Mouse (Mus musculus): Measurements from ENCODE around the gene Crip2. TPM values are rescaled to one million over a fixed set of nuclear protein-coding genes. Genes with fewer than 3 reads are reported as not detected.

The Crip2 gene
- polyA plus RNA-seq, 1 experiment from 2014 or later, result 78.8 TPM

- Histone ChIP-seq H3K4me1 (no peaks in the 10 kb centered on the region), H3K36me3 (peaks cover 14% of the 10 kb centered on the region), H3K4me2 (replicated peaks) (no peak overlapping the region), H3K9ac (no peak overlapping the region), H3K9me3 (0 out of 2 replicates have a peak, but pooled peaks cover 2% of the 10 kb centered on the region), H3K4me3 (no peak overlapping the region), H3K27ac (no peak overlapping the region), H3K27me3 (no peaks in the 10 kb centered on the region)
- ATAC-seq (ENCODE audit: insufficient number of reproducible peaks, insufficient read depth, low FRiP score, low TSS enrichment), result no peak
- 63% methylated on average over 2 of the region's 2 CpGs for WGBS
Measured at GRCm38 (mm10) chr12:113193423-113193822, 53.4 kb downstream of the Crip2 start.

Other genes with a start within 250 kb of the Crip2 start
- gene Jag2, start 210.5 kb upstream of the Crip2 start, polyA plus RNA-seq (2016; fragmentation: Nextera tagmentation; extraction: Ambion mirVana), result 7.9 and 8.8 TPM in 2 replicates
- gene Nudt14, start 198.1 kb upstream of the Crip2 start, polyA plus RNA-seq (2016; fragmentation: Nextera tagmentation; extraction: Ambion mirVana), result 83.0 and 87.2 TPM in 2 replicates
- gene Btbd6, start 163.8 kb upstream of the Crip2 start, polyA plus RNA-seq (2016; fragmentation: Nextera tagmentation; extraction: Ambion mirVana), result 25.6 and 27.4 TPM in 2 replicates
- 81.9 and 83.0 TPM in 2 replicates for gene Brf1, start 139.5 kb upstream of the Crip2 start, polyA plus RNA-seq (2016; fragmentation: Nextera tagmentation; extraction: Ambion mirVana)
- gene Pacs2, start 125.7 kb upstream of the Crip2 start, polyA plus RNA-seq (2016; fragmentation: Nextera tagmentation; extraction: Ambion mirVana), result 19.0 and 19.4 TPM in 2 replicates
- gene Tex22, start 65.7 kb upstream of the Crip2 start, polyA plus RNA-seq (2016; fragmentation: Nextera tagmentation; extraction: Ambion mirVana), result 0.13 TPM in 1 of 2 replicates, not detected in the other
- gene Mta1, start 42.0 kb upstream of the Crip2 start, polyA plus RNA-seq (2016; fragmentation: Nextera tagmentation; extraction: Ambion mirVana), result 18.5 and 20.4 TPM in 2 replicates
- 102 and 107 TPM in 2 replicates for gene Crip1, start 6.1 kb downstream of the Crip2 start, polyA plus RNA-seq (2016; fragmentation: Nextera tagmentation; extraction: Ambion mirVana)
- 47.2 and 49.7 TPM in 2 replicates for gene Tedc1, start 16.2 kb downstream of the Crip2 start, polyA plus RNA-seq (2016; fragmentation: Nextera tagmentation; extraction: Ambion mirVana)
- gene Tmem121, start 45.7 kb downstream of the Crip2 start, polyA plus RNA-seq (2016; fragmentation: Nextera tagmentation; extraction: Ambion mirVana), result 17.4 and 20.4 TPM in 2 replicates